Mouse (Mus musculus) midbrain, embryonic 14.5 days (tissue): ENCODE results near the gene Chrna7. TPM values are rescaled to one million over a fixed set of nuclear protein-coding genes. Genes with fewer than 3 reads are reported as not detected.

Experiments
- ATAC-seq: fragments of 200-750 bp; cut with Nextera tagmentation; 2 replicates; pipeline ENCODE4 v1.8.0; 2017; ENCODE audit warnings: moderate number of reproducible peaks, moderate library complexity; ENCODE audit not compliant: low FRiP score, low TSS enrichment
- DNase-seq: peaks from one replicate; pipeline ENCODE4 v3.0.0-alpha.2; 2015
- H3K27ac ChIP-seq: fragments of 300-500 bp; sonication (generic); replicated peaks from 2 replicates; pipeline ENCODE4 v1.5.1; 2014; ENCODE audit warnings: mild to moderate bottlenecking, low read depth, low read length, moderate library complexity
- H3K27me3 ChIP-seq: fragments of 300-500 bp; sonication (generic); 2 replicates; pipeline ENCODE4 v1.6.1; 2014; ENCODE audit warnings: low read length, control low read depth, mixed read lengths; ENCODE audit not compliant: control insufficient read depth, insufficient read depth
- H3K36me3 ChIP-seq: fragments of 300-500 bp; sonication (generic); 2 replicates; pipeline ENCODE4 v1.6.1; 2014; ENCODE audit warnings: low read length, control low read depth; ENCODE audit not compliant: control insufficient read depth, insufficient read depth
- H3K4me1 ChIP-seq: fragments of 300-500 bp; sonication (generic); 2 replicates; pipeline ENCODE4 v1.6.1; 2014; ENCODE audit warnings: mild to moderate bottlenecking, antibody characterized with exemption, low read length, control low read depth; ENCODE audit not compliant: control insufficient read depth, insufficient read depth
- H3K4me2 ChIP-seq: fragments of 300-500 bp; sonication (generic); 2 replicates; pipeline ENCODE4 v1.6.1; 2014; ENCODE audit warnings: mild to moderate bottlenecking, low read length, moderate library complexity
- H3K4me3 ChIP-seq: fragments of 300-500 bp; sonication (generic); replicated peaks from 2 replicates; pipeline ENCODE4 v1.5.1; 2014; ENCODE audit warnings: low read depth, low read length
- H3K9ac ChIP-seq: fragments of 300-500 bp; sonication (generic); replicated peaks from 2 replicates; pipeline ENCODE4 v1.6.1; 2014; ENCODE audit warnings: mild to moderate bottlenecking, low read length, moderate library complexity
- H3K9me3 ChIP-seq: fragments of 300-500 bp; sonication (generic); 2 replicates; pipeline ENCODE4 v1.6.1; 2016; ENCODE audit warnings: low read length, control low read depth, mixed read lengths; ENCODE audit not compliant: control insufficient read depth
- WGBS: fragments of 180-500 bp; shearing (Covaris S2); extraction: QIAGEN DNeasy Blood & Tissue Kit; methylation state at CpG from one replicate; pipeline ENCODE4 v1.1.7; 2014; 5-methylcytosine and 5-hydroxymethylcytosine counted together
- polyA plus RNA-seq: library from polyadenylated mRNA; unstranded; fragments of >200 nt; fragmentation: Nextera tagmentation; extraction: Ambion mirVana; gene quantifications from 2 replicates; pipeline ENCODE4 v1.2.1, GENCODE M21; 2014

The Chrna7 gene
- polyA plus RNA-seq, 1 experiment from 2014 or later = 4.9 TPM

- Histone ChIP-seq H3K27me3 (no peaks in the 10 kb centered on the region), H3K36me3 (no peaks in the 10 kb centered on the region), H3K4me1 (no peaks in the 10 kb centered on the region), H3K9ac (no peak overlapping the region), H3K9me3 (no peaks in the 10 kb centered on the region), H3K27ac (no peak overlapping the region), H3K4me3 (no peak overlapping the region), H3K4me2 (no peak overlapping the region)
- DNase-seq (no peak), ATAC-seq (no peak)
- 3% methylated on average over 2 of the region's 2 CpGs for WGBS
Observed at GRCm38 (mm10) chr7:63113671-63114070, 98.7 kb downstream of the Chrna7 start.

GRCm38 (mm10) chr7:63113252-63113651 lies 99.1 kb downstream of the Chrna7 start:
- Histone ChIP-seq H3K9me3 (no peaks in the 10 kb centered on the region), H3K4me3 (no peak overlapping the region), H3K9ac (no peak overlapping the region), H3K4me1 (no peaks in the 10 kb centered on the region), H3K4me2 (no peak overlapping the region), H3K27ac (no peak overlapping the region), H3K36me3 (no peaks in the 10 kb centered on the region), H3K27me3 (no peaks in the 10 kb centered on the region)
- ATAC-seq = no peak
- 71% methylated on average over 2 of the region's 2 CpGs for WGBS
- DNase-seq = no peak

GRCm38 (mm10) chr7:63109348-63109747 lies 103.0 kb downstream of the Chrna7 start:
- no peaks in the 10 kb centered on the region for H3K27me3 ChIP-seq
- 91% methylated on average over 4 of the region's 4 CpGs for WGBS
- no peaks in the 10 kb centered on the region for H3K9me3 ChIP-seq
- H3K9ac ChIP-seq = no peak overlapping the region
- H3K4me2 ChIP-seq = no peak overlapping the region
- no peak overlapping the region for H3K4me3 ChIP-seq
- H3K27ac ChIP-seq = no peak overlapping the region
- ATAC-seq = no peak
- no peaks in the 10 kb centered on the region for H3K36me3 ChIP-seq
- H3K4me1 ChIP-seq = no peaks in the 10 kb centered on the region
- no peak for DNase-seq

- WGBS = 88% methylated on average over 4 of the region's 4 CpGs
- Histone ChIP-seq H3K27ac (no peak overlapping the region), H3K27me3 (no peaks in the 10 kb centered on the region), H3K9ac (no peak overlapping the region), H3K4me3 (no peak overlapping the region), H3K4me1 (0 out of 2 replicates have a peak, but pooled peaks cover 3% of the 10 kb centered on the region), H3K9me3 (no peaks in the 10 kb centered on the region), H3K4me2 (no peak overlapping the region), H3K36me3 (no peaks in the 10 kb centered on the region)
- ATAC-seq = no peak
- DNase-seq = no peak
Observed at GRCm38 (mm10) chr7:63085954-63086353, 126.4 kb downstream of the Chrna7 start.

- Histone ChIP-seq H3K4me3 (no peak overlapping the region), H3K36me3 (no peaks in the 10 kb centered on the region), H3K4me2 (no peak overlapping the region), H3K27ac (no peak overlapping the region), H3K27me3 (no peaks in the 10 kb centered on the region), H3K9me3 (no peaks in the 10 kb centered on the region), H3K4me1 (0 out of 2 replicates have a peak, but pooled peaks cover 3% of the 10 kb centered on the region), H3K9ac (no peak overlapping the region)
- WGBS = 0% methylated on average over 1 of the region's 1 CpGs
- DNase-seq (peak; percentile 6), ATAC-seq (peak; percentile 17; the same call in 1 of the 2 replicates)
Observed at GRCm38 (mm10) chr7:63084351-63085003, 127.9 kb downstream of the Chrna7 start.

GRCm38 (mm10) chr7:63060996-63061395 lies 151.4 kb downstream of the Chrna7 start:
- no peaks in the 10 kb centered on the region for H3K9me3 ChIP-seq
- no peaks in the 10 kb centered on the region for H3K36me3 ChIP-seq
- DNase-seq (no peak), ATAC-seq (no peak)
- no peaks in the 10 kb centered on the region for H3K27me3 ChIP-seq
- H3K27ac ChIP-seq = no peak overlapping the region
- H3K9ac ChIP-seq = no peak overlapping the region
- H3K4me1 ChIP-seq = no peaks in the 10 kb centered on the region
- H3K4me3 ChIP-seq = no peak overlapping the region
- 80% methylated on average over 2 of the region's 2 CpGs for WGBS
- no peak overlapping the region for H3K4me2 ChIP-seq

Other genes with a start within 250 kb of the Chrna7 start
- 3.0 and 3.4 TPM in 2 replicates for gene Otud7a, start 232.2 kb upstream of the Chrna7 start, polyA plus RNA-seq